Mouse (Mus musculus) limb, embryonic 12.5 days (tissue): Measurements from ENCODE around the gene Ctsw. TPM values are rescaled to one million over a fixed set of nuclear protein-coding genes. Genes with fewer than 3 reads are reported as not detected.

Experiments
- ATAC-seq: fragments of 200-750 bp; cut with Nextera tagmentation; 2 replicates; pipeline ENCODE4 v1.8.0; 2017; ENCODE audit warnings: low read depth, moderate TSS enrichment; ENCODE audit not compliant: insufficient number of reproducible peaks, insufficient read depth, low FRiP score, low TSS enrichment
- H3K27ac ChIP-seq: fragments of 300-500 bp; sonication (generic); 2 replicates; pipeline ENCODE4 v1.5.1; 2016; ENCODE audit warnings: mild to moderate bottlenecking, moderate library complexity
- H3K27me3 ChIP-seq: fragments of 300-500 bp; sonication (generic); 2 replicates; pipeline ENCODE4 v1.6.1; 2016; ENCODE audit warnings: mild to moderate bottlenecking, moderate library complexity
- H3K36me3 ChIP-seq: fragments of 300-500 bp; sonication (generic); 2 replicates; pipeline ENCODE4 v1.6.1; 2016; ENCODE audit warnings: mild to moderate bottlenecking, moderate library complexity
- H3K4me1 ChIP-seq: fragments of 300-500 bp; sonication (generic); replicated peaks from 2 replicates; pipeline ENCODE4 v1.6.1; 2016
- H3K4me2 ChIP-seq: fragments of 300-500 bp; sonication (generic); 2 replicates; pipeline ENCODE4 v1.6.1; 2016; ENCODE audit warnings: mild to moderate bottlenecking, moderate library complexity
- H3K4me3 ChIP-seq: fragments of 300-500 bp; sonication (generic); replicated peaks from 2 replicates; pipeline ENCODE4 v1.5.1; 2016; ENCODE audit warnings: mild to moderate bottlenecking
- H3K9ac ChIP-seq: fragments of 300-500 bp; sonication (generic); replicated peaks from 2 replicates; pipeline ENCODE4 v1.6.1; 2016; ENCODE audit warnings: mild to moderate bottlenecking, moderate library complexity
- H3K9me3 ChIP-seq: fragments of 300-500 bp; sonication (generic); 2 replicates; pipeline ENCODE4 v1.6.1; 2016; ENCODE audit warnings: mild to moderate bottlenecking, moderate library complexity
- WGBS: fragments of 180-500 bp; shearing (Covaris S2); methylation state at CpG from one replicate; pipeline ENCODE4 v1.1.7; 2016; 5-methylcytosine and 5-hydroxymethylcytosine counted together
- polyA plus RNA-seq: library from polyadenylated mRNA; unstranded; fragments of >200 nt; fragmentation: Nextera tagmentation; extraction: Ambion mirVana; gene quantifications from 2 replicates; pipeline ENCODE4 v1.2.1, GENCODE M21; 2016

The Ctsw gene
- polyA plus RNA-seq, 1 experiment from 2014 or later = 2.2 TPM

DNA sequence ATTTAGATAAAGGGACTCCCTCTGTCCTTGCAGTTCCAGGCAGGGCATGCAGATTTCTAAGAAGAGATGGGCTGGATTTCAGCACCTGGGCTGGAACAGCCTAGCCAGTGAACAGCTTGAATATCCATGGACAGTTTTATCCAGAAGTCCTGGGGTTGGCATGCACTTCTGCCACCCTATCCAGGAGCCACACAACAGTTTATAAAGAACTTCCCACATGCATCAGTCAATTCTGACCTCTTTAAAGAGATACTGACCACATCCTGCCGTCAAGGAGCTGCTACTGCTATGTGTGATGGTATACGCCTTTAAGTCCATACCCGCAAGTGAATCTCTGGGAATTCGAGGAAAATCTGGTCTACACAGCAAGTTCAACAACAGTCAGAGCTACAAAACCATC, 39.1 kb downstream of the Ctsw start:
- Histone ChIP-seq H3K36me3 (peaks cover 41% of the 10 kb centered on the region), H3K4me2 (no peak overlapping the region), H3K9me3 (no peaks in the 10 kb centered on the region), H3K9ac (no peak overlapping the region), H3K4me1 (peaks cover 32% of the 10 kb centered on the region), H3K27ac (no peak overlapping the region), H3K4me3 (no peak overlapping the region), H3K27me3 (no peaks in the 10 kb centered on the region)
- WGBS = 85% methylated on average over 4 of the region's 4 CpGs
- no peak for ATAC-seq

DNA sequence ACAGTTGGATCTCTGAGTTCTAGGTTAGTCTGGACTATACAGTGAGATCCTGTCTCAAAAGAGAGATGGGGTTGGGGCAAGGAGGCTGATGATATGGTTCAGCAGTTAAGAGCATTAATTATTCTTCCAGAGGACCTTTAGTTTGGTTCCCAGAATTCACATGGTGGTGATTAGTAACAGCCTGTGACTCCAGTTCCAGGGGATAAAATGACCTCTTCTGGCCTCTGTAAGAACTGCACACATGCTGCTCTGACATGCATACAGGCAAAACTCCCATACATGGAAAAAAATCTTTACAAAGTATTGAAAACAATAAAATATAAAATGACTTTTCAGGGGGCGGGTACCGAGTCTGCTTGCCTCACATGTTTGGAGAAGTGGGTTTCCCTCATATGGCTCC, 40.2 kb downstream of the Ctsw start:
- Histone ChIP-seq H3K27me3 (no peaks in the 10 kb centered on the region), H3K36me3 (peaks cover 45% of the 10 kb centered on the region), H3K9me3 (no peaks in the 10 kb centered on the region), H3K9ac (no peak overlapping the region), H3K27ac (0 out of 2 replicates have a peak overlapping the region, but pooled peaks have one; percentile 9), H3K4me2 (no peak overlapping the region), H3K4me1 (peaks cover 30% of the 10 kb centered on the region), H3K4me3 (no peak overlapping the region)
- WGBS = 85% methylated on average over 2 of the region's 2 CpGs
- no peak for ATAC-seq

DNA sequence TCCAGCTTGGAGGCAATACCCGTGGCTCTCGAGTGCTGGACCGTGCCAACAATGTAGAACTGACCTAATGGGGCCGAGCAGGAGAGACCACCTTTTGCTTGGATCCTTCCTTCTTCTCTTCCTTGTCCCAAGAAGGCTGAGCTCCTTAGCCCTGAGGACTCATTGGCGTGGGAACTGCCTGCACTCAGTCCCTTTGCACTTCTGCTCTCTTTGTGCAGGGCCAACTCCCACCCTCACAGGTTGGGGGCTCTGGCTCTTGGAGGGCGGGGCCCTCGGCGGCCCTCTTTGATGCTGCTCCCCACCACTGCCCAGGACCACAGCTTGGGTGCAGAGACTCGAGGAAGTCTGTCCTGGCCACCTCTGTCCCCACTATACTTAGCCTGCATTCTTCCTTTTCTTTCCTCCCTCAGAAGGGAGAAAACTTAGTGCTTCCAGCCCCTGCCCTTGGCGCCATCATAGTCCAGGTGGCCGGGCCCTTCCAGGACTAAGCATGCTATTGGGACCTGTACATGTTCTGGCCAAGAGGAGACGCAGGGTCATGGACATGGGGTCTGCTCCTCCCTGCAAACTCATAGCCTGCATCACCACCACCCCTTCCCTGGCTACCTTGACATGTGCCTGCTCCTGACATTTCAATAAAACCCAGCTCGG, 41.5 kb downstream of the Ctsw start:
- WGBS = 92% methylated on average over 13 of the region's 13 CpGs
- peaks cover 58% of the 10 kb centered on the region for H3K36me3 ChIP-seq
- no peak for ATAC-seq
- H3K4me3 ChIP-seq = peak overlapping the region; percentile 87; the same call in 1 of the 2 replicates
- peak overlapping the region; percentile 73 for H3K4me2 ChIP-seq
- H3K27ac ChIP-seq = no peak overlapping the region
- peak overlapping the region; percentile 37; the same call in 1 of the 2 replicates for H3K9ac ChIP-seq
- no peaks in the 10 kb centered on the region for H3K9me3 ChIP-seq
- H3K27me3 ChIP-seq = no peaks in the 10 kb centered on the region
- H3K4me1 ChIP-seq = peaks cover 27% of the 10 kb centered on the region

DNA sequence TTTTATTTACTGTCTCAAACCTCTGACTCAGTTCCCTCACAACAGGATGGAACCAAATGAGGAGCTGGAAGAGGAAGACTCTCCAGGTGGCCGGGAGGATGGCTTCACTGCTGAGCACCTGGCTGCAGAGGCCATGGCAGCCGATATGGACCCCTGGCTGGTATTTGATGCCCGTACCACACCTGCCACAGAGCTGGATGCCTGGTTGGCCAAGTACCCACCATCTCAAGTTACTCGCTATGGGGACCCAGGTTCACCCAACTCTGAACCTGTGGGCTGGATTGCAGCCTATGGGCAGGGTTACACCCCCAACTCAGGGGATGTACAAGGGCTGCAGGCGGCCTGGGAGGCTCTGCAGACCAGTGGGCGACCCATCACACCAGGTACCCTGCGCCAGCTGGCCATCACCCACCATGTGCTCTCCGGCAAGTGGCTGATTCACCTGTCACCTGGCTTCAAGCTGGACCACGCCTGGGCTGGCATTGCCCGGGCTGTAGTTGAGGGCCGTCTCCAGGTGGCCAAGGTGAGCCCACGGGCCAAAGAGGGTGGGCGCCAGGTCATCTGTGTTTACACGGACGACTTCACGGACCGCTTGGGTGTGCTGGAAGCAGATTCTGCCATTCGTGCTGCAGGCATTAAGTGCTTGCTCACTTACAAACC, 42.3 kb downstream of the Ctsw start:
- Histone ChIP-seq H3K27me3 (no peaks in the 10 kb centered on the region), H3K36me3 (peaks cover 65% of the 10 kb centered on the region), H3K9ac (peak overlapping the region; percentile 95), H3K27ac (peak overlapping the region; percentile 86; the same call in 1 of the 2 replicates), H3K9me3 (no peaks in the 10 kb centered on the region), H3K4me3 (peak overlapping the region; percentile 87), H3K4me2 (peak overlapping the region; percentile 73), H3K4me1 (peaks cover 27% of the 10 kb centered on the region)
- ATAC-seq = no peak
- WGBS = 89% methylated on average over 18 of the region's 18 CpGs

DNA sequence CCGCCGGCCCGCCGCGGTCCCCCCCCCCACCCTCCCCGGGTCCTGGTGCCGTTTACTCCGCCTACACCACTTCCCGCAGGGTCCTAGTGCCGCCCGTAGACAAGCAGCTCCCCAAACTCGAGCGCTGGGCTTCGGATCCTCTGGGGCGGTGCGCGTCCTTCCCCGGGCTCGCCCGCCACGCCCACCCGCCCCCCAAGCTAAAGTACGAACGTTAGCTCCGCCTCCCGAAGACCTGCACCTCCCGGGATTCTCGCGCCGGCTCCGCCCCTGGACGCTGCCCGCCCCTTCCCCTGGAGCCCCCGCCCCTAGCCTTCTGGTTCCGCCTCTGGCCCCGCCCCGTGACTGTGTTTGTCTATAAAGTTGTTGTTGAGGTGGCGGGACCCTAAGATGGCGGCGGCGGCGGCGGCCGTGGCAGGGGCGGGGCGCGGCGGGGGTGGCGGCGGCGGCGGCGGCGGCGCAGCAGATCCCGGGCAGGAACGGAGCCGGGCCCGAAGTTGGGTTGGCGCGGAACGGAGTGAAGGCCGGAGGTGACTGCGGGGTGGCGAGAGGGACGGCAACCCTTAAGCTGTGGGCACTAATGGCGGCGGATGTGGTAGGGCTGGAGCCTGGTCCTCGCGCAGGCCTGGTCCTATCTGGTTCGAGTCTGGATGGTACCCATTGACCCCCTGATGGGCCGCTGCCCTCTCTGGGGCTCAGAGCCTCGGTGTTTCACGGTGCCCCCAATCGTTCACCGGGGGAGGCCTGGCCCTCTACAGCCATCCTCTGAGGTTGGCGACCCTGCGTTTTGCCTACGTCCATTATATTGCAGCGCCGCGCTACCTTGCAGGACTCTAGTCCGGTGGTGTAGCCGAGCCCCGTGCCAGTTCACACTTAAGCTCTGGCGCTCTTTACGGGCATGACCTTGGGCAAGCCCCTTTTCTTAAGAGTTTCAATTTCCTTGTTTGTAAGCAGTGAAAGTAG, 43.2 kb downstream of the Ctsw start, which contains the start of the genes Drap1 and AI837181:
Gene Drap1 (minus strand): TSS at position 198 of the 960 bp plus-strand sequence.
Gene AI837181 (plus strand): TSS at position 363 of the 960 bp plus-strand sequence.
- WGBS = under 1% methylated on average over 78 of the region's 87 CpGs
- Histone ChIP-seq H3K36me3 (peaks cover 71% of the 10 kb centered on the region), H3K4me3 (peak within 1 kb of the TSS; percentile 87), H3K4me1 (peaks cover 27% of the 10 kb centered on the region), H3K27me3 (no peaks in the 10 kb centered on the region), H3K27ac (peak within 1 kb of the TSS; percentile 90), H3K9me3 (no peaks in the 10 kb centered on the region), H3K4me2 (peak within 1 kb of the TSS; percentile 73), H3K9ac (peak within 1 kb of the TSS; percentile 95)
- ATAC-seq = peak; percentile 91

DNA sequence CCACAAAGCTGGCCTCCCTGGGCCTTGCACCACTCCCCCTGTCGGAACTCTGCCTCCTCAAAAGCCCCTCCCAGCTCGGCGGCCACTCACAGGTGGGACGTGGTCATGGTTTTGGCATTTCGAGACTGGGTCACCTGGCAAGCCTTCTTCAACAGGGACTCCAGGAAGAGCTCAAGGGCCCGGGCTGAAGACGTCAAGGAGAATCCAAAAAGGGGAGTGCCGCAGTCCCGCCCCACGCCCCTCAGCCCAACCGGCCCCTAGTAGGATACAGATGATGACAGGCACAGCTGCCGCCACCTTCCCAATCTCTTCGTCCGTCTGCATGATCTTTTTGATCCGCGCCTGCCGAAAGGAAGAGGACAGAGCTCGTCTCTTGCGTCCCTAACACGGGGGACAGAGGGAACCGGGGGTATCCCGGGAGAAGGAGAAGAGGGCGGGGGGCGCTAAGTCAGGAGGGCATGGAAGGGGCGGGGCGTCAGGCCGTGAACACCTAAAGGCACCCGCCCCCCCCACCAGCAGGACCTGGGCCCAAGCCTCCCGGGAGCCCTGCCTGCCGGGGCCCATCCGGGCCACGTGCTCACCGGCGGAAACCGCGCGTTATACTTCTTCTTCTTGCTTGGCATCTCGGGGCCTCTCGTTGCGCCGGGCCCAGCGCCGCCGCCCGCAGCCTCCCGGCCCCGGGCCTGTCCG, 44.1 kb downstream of the Ctsw start:
- Histone ChIP-seq H3K4me2 (peak overlapping the region; percentile 73), H3K27ac (peak overlapping the region; percentile 90), H3K36me3 (peaks cover 71% of the 10 kb centered on the region), H3K9me3 (no peaks in the 10 kb centered on the region), H3K9ac (peak overlapping the region; percentile 83), H3K4me1 (peaks cover 27% of the 10 kb centered on the region), H3K27me3 (no peaks in the 10 kb centered on the region), H3K4me3 (peak overlapping the region; percentile 87)
- 2% methylated on average over 30 of the region's 48 CpGs for WGBS
- peak; percentile 41 for ATAC-seq

DNA sequence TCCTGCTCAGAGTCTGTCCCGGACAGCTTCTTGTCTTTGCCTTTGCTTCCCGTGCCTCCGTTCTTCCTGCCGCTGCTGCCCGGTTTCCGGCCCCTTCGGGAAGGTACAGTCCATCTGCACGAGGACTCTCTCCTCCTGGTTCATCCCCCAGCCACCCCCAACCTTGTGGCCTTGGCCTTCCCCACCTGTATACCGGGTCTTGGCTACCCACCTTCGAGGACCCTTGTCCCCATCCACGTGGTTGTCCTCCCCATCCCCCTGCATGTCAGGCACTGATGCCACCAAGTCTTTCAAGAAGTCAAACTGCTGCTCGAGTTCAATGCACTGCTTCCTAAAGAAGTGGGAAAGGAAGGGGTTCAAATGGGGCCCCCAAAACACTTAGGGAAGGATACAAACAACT, 44.7 kb downstream of the Ctsw start:
- H3K9ac ChIP-seq = peak overlapping the region; percentile 83
- H3K27me3 ChIP-seq = no peaks in the 10 kb centered on the region
- H3K4me3 ChIP-seq = peak overlapping the region; percentile 87
- H3K36me3 ChIP-seq = peaks cover 68% of the 10 kb centered on the region
- H3K4me2 ChIP-seq = peak overlapping the region; percentile 73
- no peaks in the 10 kb centered on the region for H3K9me3 ChIP-seq
- 72% methylated on average over 12 of the region's 12 CpGs for WGBS
- no peak for ATAC-seq
- peak overlapping the region; percentile 90 for H3K27ac ChIP-seq
- peaks cover 27% of the 10 kb centered on the region for H3K4me1 ChIP-seq

DNA sequence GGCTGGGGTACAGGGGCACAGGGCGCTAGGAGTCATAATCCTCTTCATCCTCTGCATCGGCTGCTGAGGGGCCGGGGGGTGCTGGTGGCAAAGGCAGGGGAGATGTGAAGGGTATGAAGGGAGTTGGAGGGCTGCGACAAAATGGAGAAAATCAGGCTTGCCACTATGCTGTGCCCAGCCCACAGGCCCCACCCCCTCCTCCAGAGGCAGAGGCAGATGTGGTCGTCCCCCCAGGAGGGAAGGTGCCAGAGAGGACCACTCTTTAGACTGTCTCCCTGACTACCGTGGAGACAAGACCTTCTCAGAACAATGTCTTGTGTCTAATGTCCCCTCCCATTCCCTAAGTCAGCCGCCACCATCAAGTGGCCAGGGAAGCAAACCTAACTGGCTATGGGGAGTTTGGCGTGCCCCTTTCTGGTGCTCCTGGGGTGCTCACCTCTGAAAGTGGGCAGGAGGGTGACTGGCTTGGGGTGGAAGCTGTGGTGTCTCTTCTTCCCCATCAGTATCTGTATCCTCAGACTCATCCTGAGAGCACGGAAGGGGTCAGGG, 45.3 kb downstream of the Ctsw start:
- Histone ChIP-seq H3K4me3 (peak overlapping the region; percentile 87; the same call in 1 of the 2 replicates), H3K9ac (no peak overlapping the region), H3K27me3 (no peaks in the 10 kb centered on the region), H3K27ac (no peak overlapping the region), H3K4me2 (peak overlapping the region; percentile 73), H3K4me1 (peaks cover 27% of the 10 kb centered on the region), H3K36me3 (peaks cover 68% of the 10 kb centered on the region), H3K9me3 (no peaks in the 10 kb centered on the region)
- WGBS = 87% methylated on average over 9 of the region's 9 CpGs
- ATAC-seq = no peak

DNA sequence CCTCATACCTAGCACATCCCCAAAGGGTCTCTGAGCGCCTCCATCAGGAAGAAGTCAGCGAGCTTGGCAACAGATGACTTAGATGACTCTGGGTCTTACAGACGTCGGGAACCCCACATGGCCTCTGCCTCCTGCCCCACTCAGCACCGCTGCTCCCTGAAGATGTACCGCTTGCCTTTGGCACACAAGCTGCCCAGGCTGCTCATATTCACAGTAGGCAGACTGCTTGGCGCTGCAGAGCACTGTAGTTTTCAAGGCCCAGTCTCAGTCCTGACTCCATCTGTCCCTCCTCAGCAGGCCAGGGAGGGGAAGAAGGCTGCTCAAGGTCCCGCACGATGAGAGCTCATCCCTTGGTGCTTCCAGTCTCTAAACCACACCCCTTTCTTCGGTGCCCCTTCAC, 46.0 kb downstream of the Ctsw start:
- 89% methylated on average over 10 of the region's 10 CpGs for WGBS
- ATAC-seq = no peak
- no peak overlapping the region for H3K4me2 ChIP-seq
- H3K27ac ChIP-seq = no peak overlapping the region
- no peaks in the 10 kb centered on the region for H3K27me3 ChIP-seq
- H3K4me3 ChIP-seq = no peak overlapping the region
- H3K36me3 ChIP-seq = peaks cover 71% of the 10 kb centered on the region
- no peaks in the 10 kb centered on the region for H3K9me3 ChIP-seq
- H3K4me1 ChIP-seq = peaks cover 27% of the 10 kb centered on the region
- H3K9ac ChIP-seq = no peak overlapping the region

DNA sequence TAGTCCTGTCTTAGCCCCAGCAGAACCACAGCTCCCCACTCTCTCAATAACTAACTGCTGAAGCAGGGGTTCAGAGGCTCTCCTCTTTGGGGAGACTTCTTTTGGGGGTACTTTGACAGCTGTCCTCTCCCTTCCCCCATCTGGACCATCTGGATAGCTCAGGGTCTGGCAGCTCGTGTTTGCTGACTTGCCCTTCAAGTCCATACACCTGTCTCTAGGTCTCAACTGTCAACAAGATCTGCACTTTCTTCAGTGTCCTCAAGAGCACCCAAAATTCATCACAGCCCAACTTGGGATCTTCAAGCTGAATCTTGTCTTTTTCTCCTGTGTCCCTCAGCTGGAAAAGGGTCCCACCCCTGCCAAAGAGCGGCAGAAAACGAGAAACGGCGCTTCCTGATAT, 46.5 kb downstream of the Ctsw start:
- Histone ChIP-seq H3K4me2 (no peak overlapping the region), H3K4me1 (peaks cover 23% of the 10 kb centered on the region), H3K36me3 (peaks cover 68% of the 10 kb centered on the region), H3K9ac (no peak overlapping the region), H3K4me3 (no peak overlapping the region), H3K27ac (no peak overlapping the region), H3K9me3 (no peaks in the 10 kb centered on the region), H3K27me3 (no peaks in the 10 kb centered on the region)
- no peak for ATAC-seq
- WGBS = 87% methylated on average over 5 of the region's 5 CpGs
